Mouse (Mus musculus): Measurements from ENCODE around the gene Dgki. TPM values are rescaled to one million over a fixed set of nuclear protein-coding genes. Genes with fewer than 3 reads are reported as not detected.
A peak's percentile ranks its signal among the peaks of the same experiment; 100 is the strongest.

Dgki gene
- total and polyA plus RNA-seq, 3 experiments: 4.4 to 8.7 (median 7.7) TPM

- peaks cover 24 to 80% of the 10 kb centered on the region in 2 experiments for H3K4me1 ChIP-seq (ENCODE audit: control insufficient read depth in 1 of 2, insufficient read depth in 2 of 2)
- H3K36me3 ChIP-seq (replicated peaks in 1 of 2; ENCODE audit: control insufficient read depth in 1 of 2, insufficient read depth in 1 of 2, low read length in 1 of 2): peaks cover 0 to 26% of the 10 kb centered on the region in 2 experiments
- no peak for DNase-seq (ENCODE audit: extremely low read depth)
- no peaks in the 10 kb centered on the region for H3K27me3 ChIP-seq (replicated peaks)
- no peak overlapping the region for H3K4me3 ChIP-seq (replicated peaks in 1 of 3; ENCODE audit: low read depth in 2 of 3, low read length in 2 of 3, poor library complexity in 1 of 3)
- H3K9ac ChIP-seq (ENCODE audit: insufficient read depth, low read depth): peak overlapping the region; percentile 20
- H3K9me3 ChIP-seq (replicated peaks; ENCODE audit: low read length): no peaks in the 10 kb centered on the region
- in situ Hi-C loops (cut with MboI; ENCODE audit: low pct_ligation_motif_present, low pct_unique_long_range_greater_than_20kb, low sequenced_read_pairs): loop anchor here (10.0 kb wide), 1 partner anchor 391 kb away; the partner anchor contains the start of gene Creb3l2
- 0 out of 2 replicates have a peak overlapping the region, but pooled peaks have one; percentile 81 for H3K4me2 ChIP-seq (ENCODE audit: insufficient read depth, low read depth, poor library complexity, severe bottlenecking)
- dilution Hi-C loops (cut with MboI; ENCODE audit: extremely low pct_ligation_motif_present, extremely low pct_unique_long_range_greater_than_20kb, low sequenced_read_pairs): no loop called here
- no peak for TF ChIP-seq CTCF (conservative IDR thresholded peaks at IDR 0.05 in 1 of 2, IDR thresholded peaks at IDR 0.05 in 1 of 2; ENCODE audit: low read depth in 2 of 2, low read length in 2 of 2)
- TF ChIP-seq TCF12 (IDR thresholded peaks at IDR 0.05; ENCODE audit: low read depth, low read length): no peak
- no peak for TF ChIP-seq NRF1 (IDR thresholded peaks at IDR 0.05; ENCODE audit: low read depth, low read length)
- TF ChIP-seq JUN (IDR thresholded peaks at IDR 0.05; ENCODE audit: insufficient read depth, low read depth, low read length): no peak
- no peak for TF ChIP-seq ZKSCAN1 (IDR thresholded peaks at IDR 0.05; ENCODE audit: borderline replicate concordance, low read depth, low read length)
- TF ChIP-seq POLR2A (IDR thresholded peaks at IDR 0.05; ENCODE audit: low read depth, low read length): no peak
- peak; percentile 61; the same call in 1 of the 2 replicates for TF ChIP-seq BHLHE40 (IDR thresholded peaks at IDR 0.05; ENCODE audit: low read depth, low read length)
- TF ChIP-seq SIN3A (IDR thresholded peaks at IDR 0.05; ENCODE audit: low read length): 0 out of 2 replicates have a peak, but pooled peaks have one; percentile 26
- TF ChIP-seq MXI1 (IDR thresholded peaks at IDR 0.05; ENCODE audit: low read depth, low read length): no peak
- TF ChIP-seq KAT2A (IDR thresholded peaks at IDR 0.05; ENCODE audit: insufficient replicate concordance, low read length): no peak
- no peak for TF ChIP-seq RCOR1 (conservative IDR thresholded peaks at IDR 0.05; ENCODE audit: low read depth, low read length)
- no peak for TF ChIP-seq MYC (IDR thresholded peaks at IDR 0.05; ENCODE audit: low read depth, low read length)
- TF ChIP-seq SMC3 (IDR thresholded peaks at IDR 0.05; ENCODE audit: low read depth, low read length): no peak
- H3K79me2 ChIP-seq (replicated peaks; ENCODE audit: control insufficient read depth, extremely low read depth, insufficient read depth, poor library complexity, severe bottlenecking): peaks cover 17% of the 10 kb centered on the region; the same call in 1 of the 2 replicates
- H3K27ac ChIP-seq (ENCODE audit: insufficient read depth, low read depth): peak overlapping the region; percentile 68; the same call in 1 of the 2 replicates
These were observed 246.6 kb downstream of the Dgki start for GRCm38 (mm10) chr6:37053411-37053810.

GRCm38 (mm10) chr6:37051652-37052051, 248.3 kb downstream of the Dgki start:
- Histone ChIP-seq H3K9me3 (replicated peaks; ENCODE audit: low read length) (no peaks in the 10 kb centered on the region), H3K27ac (ENCODE audit: insufficient read depth, low read depth) (peak overlapping the region; percentile 78), H3K79me2 (replicated peaks; ENCODE audit: control insufficient read depth, extremely low read depth, insufficient read depth, poor library complexity, severe bottlenecking) (peaks cover 12% of the 10 kb centered on the region; the same call in 1 of the 2 replicates), H3K4me2 (ENCODE audit: insufficient read depth, low read depth, poor library complexity, severe bottlenecking) (peak overlapping the region; percentile 80), H3K4me1 (ENCODE audit: control insufficient read depth in 1 of 2, insufficient read depth in 2 of 2) (peaks cover 15 to 70% of the 10 kb centered on the region in 2 experiments), H3K27me3 (replicated peaks) (no peaks in the 10 kb centered on the region), H3K36me3 (replicated peaks in 1 of 2; ENCODE audit: control insufficient read depth in 1 of 2, insufficient read depth in 1 of 2, low read length in 1 of 2) (peaks cover 0 to 14% of the 10 kb centered on the region in 2 experiments), H3K9ac (ENCODE audit: insufficient read depth, low read depth) (peak overlapping the region; percentile 20), H3K4me3 (replicated peaks in 1 of 3; ENCODE audit: low read depth in 2 of 3, low read length in 2 of 3, poor library complexity in 1 of 3) (no peak overlapping the region)
- dilution Hi-C loops (cut with MboI; ENCODE audit: extremely low pct_ligation_motif_present, extremely low pct_unique_long_range_greater_than_20kb, low sequenced_read_pairs): no loop called here
- in situ Hi-C loops (cut with MboI; ENCODE audit: low pct_ligation_motif_present, low pct_unique_long_range_greater_than_20kb, low sequenced_read_pairs): loop anchor here (10.0 kb wide), 1 partner anchor 393 kb away; the partner anchor contains the start of gene Creb3l2
- DNase-seq (ENCODE audit: extremely low read depth): peak; percentile 70
- TF ChIP-seq ZNF384 (IDR thresholded peaks at IDR 0.05; ENCODE audit: low read depth, low read length) (no peak), IRF4 (IDR thresholded peaks at IDR 0.05; ENCODE audit: low read depth, low read length) (peak; percentile 51; the same call in 1 of the 2 replicates), POLR2AphosphoS2 (IDR thresholded peaks at IDR 0.05; ENCODE audit: low read depth, low read length) (no peak), UBTF (IDR thresholded peaks at IDR 0.05; ENCODE audit: low read depth, low read length) (no peak), RAD21 (IDR thresholded peaks at IDR 0.05; ENCODE audit: low read depth, low read length) (no peak), POLR2A (IDR thresholded peaks at IDR 0.05; ENCODE audit: low read depth, low read length) (peak; percentile 33; the same call in 1 of the 2 replicates), USF2 (conservative IDR thresholded peaks at IDR 0.05; ENCODE audit: low read depth, low read length) (no peak), MAZ (IDR thresholded peaks at IDR 0.05; ENCODE audit: low read depth, low read length) (peak; percentile 61; the same call in 1 of the 2 replicates), MAX (IDR thresholded peaks at IDR 0.05; ENCODE audit: low read length) (peak; percentile 85), MAFK (IDR thresholded peaks at IDR 0.05; ENCODE audit: insufficient replicate concordance, low read length) (no peak), PAX5 (IDR thresholded peaks at IDR 0.05; ENCODE audit: low read length) (no peak), BHLHE40 (IDR thresholded peaks at IDR 0.05; ENCODE audit: low read depth, low read length) (peak; percentile 53; the same call in 1 of the 2 replicates), EP300 (IDR thresholded peaks at IDR 0.05; ENCODE audit: low read length) (peak; percentile 68), KAT2A (IDR thresholded peaks at IDR 0.05; ENCODE audit: insufficient replicate concordance, low read length) (no peak), ZMIZ1 (IDR thresholded peaks at IDR 0.05; ENCODE audit: low read depth, low read length) (no peak), TCF12 (IDR thresholded peaks at IDR 0.05; ENCODE audit: low read depth, low read length) (peak; percentile 84), NRF1 (IDR thresholded peaks at IDR 0.05; ENCODE audit: low read depth, low read length) (no peak), CHD1 (IDR thresholded peaks at IDR 0.05; ENCODE audit: low read depth, low read length) (no peak), GABPA (IDR thresholded peaks at IDR 0.05; ENCODE audit: insufficient replicate concordance, low read depth, low read length) (no peak), ELF1 (IDR thresholded peaks at IDR 0.05; ENCODE audit: low read depth, low read length) (no peak), SIN3A (IDR thresholded peaks at IDR 0.05; ENCODE audit: low read length) (no peak), JUN (IDR thresholded peaks at IDR 0.05; ENCODE audit: insufficient read depth, low read depth, low read length) (no peak), MXI1 (IDR thresholded peaks at IDR 0.05; ENCODE audit: low read depth, low read length) (peak; percentile 37; the same call in 1 of the 2 replicates), NELFE (IDR thresholded peaks at IDR 0.05; ENCODE audit: low read depth, low read length) (0 out of 2 replicates have a peak, but pooled peaks have one; percentile 31), RCOR1 (conservative IDR thresholded peaks at IDR 0.05; ENCODE audit: low read depth, low read length) (no peak), MYC (IDR thresholded peaks at IDR 0.05; ENCODE audit: low read depth, low read length) (peak; percentile 87), USF1 (IDR thresholded peaks at IDR 0.05; ENCODE audit: low read depth, low read length) (no peak)

Data from CH12.LX (cell line).